18 mouse cellular contexts compared by ENCODE assay signal in genomic region chr14:58352986-58353385, GRCm38 (mm10).
DNase-seq lines count a peak whose midpoint lies in the region; ATAC-seq lines count a peak whose summit lies in the region.
"Had no signal": no experiment of that assay in that cellular context is flagged by ENCODE, and none has a peak within 500 bp of the region (broad histone marks: within the 10 kb centered on the region; RNA-seq: fewer than 3 reads in every experiment).

No protein-coding gene starts in this region.

- no peaks in the 10 kb centered on the region for H3K36me3 ChIP-seq in forebrain, embryonic 10.5 days (replicated peaks)
- H3K36me3 ChIP-seq in hindbrain, embryonic 11.5 days (ENCODE audit: control insufficient read depth, insufficient read depth, low read length): no peaks in the 10 kb centered on the region
- H3K36me3 ChIP-seq: embryonic facial prominence, embryonic 12.5 days; G1E; limb, embryonic 15.5 days had no signal

- H3K4me2 ChIP-seq in hindbrain, embryonic 11.5 days (replicated peaks; ENCODE audit: low read depth, low read length): no peak overlapping the region
- H3K4me2 ChIP-seq: embryonic facial prominence, embryonic 12.5 days; limb, embryonic 15.5 days had no signal

- H3K9ac ChIP-seq in hindbrain, embryonic 11.5 days (ENCODE audit: low read depth, low read length): no peak overlapping the region
- H3K9ac ChIP-seq: embryonic facial prominence, embryonic 12.5 days; limb, embryonic 15.5 days had no signal

- H3K9me3 ChIP-seq in forebrain, embryonic 10.5 days: no peaks in the 10 kb centered on the region
- H3K9me3 ChIP-seq in hindbrain, embryonic 11.5 days (ENCODE audit: control insufficient read depth, low read length): no peaks in the 10 kb centered on the region
- H3K9me3 ChIP-seq: embryonic facial prominence, embryonic 12.5 days; limb, embryonic 15.5 days had no signal

- DNase-seq in heart, postnatal 14 days: peak; percentile 7 to 17
- no peak for DNase-seq in heart, adult 8-10 months (ENCODE audit: low spot score)
- peak; percentile 25 for DNase-seq in layer of hippocampus, adult 9-11 months
- peak; percentile 25 for DNase-seq in lung, postnatal 36 days
- no peak for DNase-seq in forebrain, embryonic 10.5 days (ENCODE audit: extremely low spot score, low spot score)
- DNase-seq in hindbrain, embryonic 11.5 days (ENCODE audit: low spot score): no peak
- DNase-seq in liver: no peak
- DNase-seq: cerebellum, postnatal 14 days; thymus, postnatal 14 days had no signal

- intact Hi-C loops in heart, postnatal 14 days (cut with DNase I): no loop called here

- H3K27me3 ChIP-seq in forebrain, embryonic 10.5 days (ENCODE audit: poor library complexity, severe bottlenecking): no peaks in the 10 kb centered on the region
- no peaks in the 10 kb centered on the region for H3K27me3 ChIP-seq in hindbrain, embryonic 11.5 days (ENCODE audit: control insufficient read depth, insufficient read depth, low read length)
- H3K27me3 ChIP-seq: embryonic facial prominence, embryonic 12.5 days had no signal

- H3K4me3 ChIP-seq in forebrain, embryonic 10.5 days: no peak overlapping the region
- H3K4me3 ChIP-seq in hindbrain, embryonic 11.5 days (ENCODE audit: low read depth, low read length): no peak overlapping the region
- H3K4me3 ChIP-seq: embryonic facial prominence, embryonic 12.5 days; heart, adult 2 months; limb, embryonic 15.5 days had no signal

- no peak overlapping the region for H3K27ac ChIP-seq in forebrain, embryonic 10.5 days
- H3K27ac ChIP-seq in hindbrain, embryonic 11.5 days (ENCODE audit: low read depth, low read length): no peak overlapping the region
- H3K27ac ChIP-seq: embryonic facial prominence, embryonic 12.5 days; heart, adult 2 months; hindbrain, postnatal 0 days; kidney, postnatal 0 days; limb, embryonic 15.5 days had no signal

- H3K4me1 ChIP-seq in forebrain, embryonic 10.5 days: peaks cover 4% of the 10 kb centered on the region
- no peaks in the 10 kb centered on the region for H3K4me1 ChIP-seq in hindbrain, embryonic 11.5 days (replicated peaks; ENCODE audit: control insufficient read depth, insufficient read depth, low read length)
- H3K4me1 ChIP-seq: embryonic facial prominence, embryonic 12.5 days; limb, embryonic 15.5 days had no signal

- peak; percentile 95 for ATAC-seq in frontal cortex, adult (ENCODE audit: low TSS enrichment)
- no peak for ATAC-seq in hindbrain, embryonic 11.5 days (ENCODE audit: low FRiP score)
- ATAC-seq: activated CD4-positive, CD25-positive, alpha-beta regulatory T cell, adult 4 months; forebrain, embryonic 14.5 days; hindbrain, postnatal 0 days had no signal

Comparison
In these comparisons a context has a peak if more than half of its experiments do, and no peak if none do; other contexts are left out.
1. DNase-seq: peak in heart, postnatal 14 days (2 of 2), layer of hippocampus, adult 9-11 months (single experiment) and lung, postnatal 36 days (single experiment); none in heart, adult 8-10 months (single experiment), forebrain, embryonic 10.5 days (single experiment), hindbrain, embryonic 11.5 days (single experiment) and liver (single experiment).